ENCODE assay signal across 8 mouse cellular contexts in the genomic region with DNA sequence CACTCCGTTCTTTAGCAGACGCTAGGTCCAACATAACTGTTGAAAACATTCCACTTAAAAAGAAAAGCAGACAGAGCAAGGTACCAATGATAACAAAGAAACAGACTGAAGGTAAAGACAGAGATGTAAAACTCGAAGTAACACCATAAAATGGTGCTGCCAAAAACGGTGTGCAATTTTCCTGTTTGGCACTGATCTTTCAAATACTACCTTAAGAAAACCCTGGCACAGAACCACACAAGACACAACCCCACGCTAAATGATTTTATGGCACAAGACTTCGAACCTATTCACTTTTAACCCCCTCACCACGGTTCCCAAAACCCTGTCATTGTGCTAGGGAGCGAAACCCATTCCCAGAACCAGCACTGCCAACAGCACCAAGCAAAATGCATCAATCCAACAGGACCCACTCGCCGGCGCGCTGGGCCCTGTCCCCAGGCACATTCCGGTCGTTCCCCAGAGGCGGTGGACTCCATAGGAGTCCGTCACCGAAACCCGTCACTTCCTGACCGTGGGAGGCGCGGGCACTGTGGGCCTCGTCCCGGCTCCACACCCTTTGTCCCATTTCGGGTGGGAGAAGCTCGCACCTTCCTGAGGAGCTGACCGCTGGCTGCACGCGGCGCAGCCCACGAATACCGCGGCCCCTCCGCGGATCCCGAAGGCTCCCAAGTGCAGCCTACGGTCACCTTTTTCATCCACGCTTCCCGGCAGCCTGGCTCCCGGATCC. TPM values are rescaled to one million over a fixed set of nuclear protein-coding genes. Genes with fewer than 3 reads are reported as not detected.
DNase-seq lines count a peak whose midpoint lies in the region; ATAC-seq and TF ChIP-seq lines count a peak whose summit lies in the region.

No protein-coding gene starts in this region.

- H3K4me1 ChIP-seq in neural tube, embryonic 11.5 days (ENCODE audit: control insufficient read depth, insufficient read depth, low read length), result no peaks in the 10 kb centered on the region; the same call in 1 of the 2 replicates
- peaks cover 10% of the 10 kb centered on the region for H3K4me1 ChIP-seq in hindbrain, postnatal 0 days (ENCODE audit: insufficient read depth, low read length)
- peaks cover 3% of the 10 kb centered on the region; the same call in 1 of the 2 replicates for H3K4me1 ChIP-seq in limb, embryonic 11.5 days (ENCODE audit: control insufficient read depth, insufficient read depth, low read length)
- H3K4me1 ChIP-seq in midbrain, embryonic 14.5 days (ENCODE audit: control insufficient read depth, insufficient read depth, low read length), result peaks cover 13% of the 10 kb centered on the region

- H3K27ac ChIP-seq in neural tube, embryonic 11.5 days (ENCODE audit: low read depth, low read length), result peak overlapping the region; percentile 64
- peak overlapping the region; percentile 87 for H3K27ac ChIP-seq in hindbrain, postnatal 0 days
- peak overlapping the region; percentile 70; the same call in 1 of the 2 replicates for H3K27ac ChIP-seq in limb, embryonic 11.5 days (replicated peaks; ENCODE audit: low read depth, low read length)
- peak overlapping the region; percentile 81 for H3K27ac ChIP-seq in midbrain, embryonic 14.5 days (replicated peaks; ENCODE audit: low read depth, low read length)

- no peaks in the 10 kb centered on the region for H3K27me3 ChIP-seq in neural tube, embryonic 11.5 days (ENCODE audit: control insufficient read depth, insufficient read depth, low read length)
- H3K27me3 ChIP-seq in hindbrain, postnatal 0 days (ENCODE audit: insufficient read depth, low read length), result no peaks in the 10 kb centered on the region
- H3K27me3 ChIP-seq in limb, embryonic 11.5 days (ENCODE audit: control insufficient read depth, insufficient read depth, low read length), result no peaks in the 10 kb centered on the region
- H3K27me3 ChIP-seq in midbrain, embryonic 14.5 days (ENCODE audit: control insufficient read depth, insufficient read depth, low read length), result no peaks in the 10 kb centered on the region

- DNase-seq in neural tube, embryonic 11.5 days (ENCODE audit: low spot score), result peak; percentile 42
- no peak for DNase-seq in neural tube, embryonic 10.5 days (ENCODE audit: extremely low spot score, low spot score)
- peak; percentile 59 for DNase-seq in cerebellum, adult 9-11 months
- DNase-seq in frontal cortex, postnatal 25 days (ENCODE audit: low spot score in 2 of 2), result peak; percentile 7 to 28
- peak; percentile 53 for DNase-seq in hindbrain, postnatal 0 days (ENCODE audit: low spot score)
- DNase-seq in limb, embryonic 11.5 days (ENCODE audit: low spot score), result peak; percentile 61
- peak; percentile 47 for DNase-seq in midbrain, embryonic 14.5 days
- DNase-seq in telencephalon, adult 2 months (ENCODE audit: low read depth, low spot score), result peak; percentile 26

- H3K4me3 ChIP-seq in neural tube, embryonic 11.5 days (ENCODE audit: low read depth, low read length), result peak overlapping the region; percentile 96
- peak overlapping the region; percentile 89 for H3K4me3 ChIP-seq in hindbrain, postnatal 0 days (ENCODE audit: low read length)
- H3K4me3 ChIP-seq in limb, embryonic 11.5 days (ENCODE audit: low read depth, low read length), result peak overlapping the region; percentile 99
- peak overlapping the region; percentile 97 for H3K4me3 ChIP-seq in midbrain, embryonic 14.5 days (replicated peaks; ENCODE audit: low read depth, low read length)

- TF ChIP-seq CTCF in hindbrain, postnatal 0 days (IDR thresholded peaks at IDR 0.05; ENCODE audit: low read depth), result no peak

- H3K9me3 ChIP-seq in neural tube, embryonic 11.5 days (ENCODE audit: control insufficient read depth, low read length), result no peaks in the 10 kb centered on the region
- H3K9me3 ChIP-seq in hindbrain, postnatal 0 days (ENCODE audit: low read length), result no peaks in the 10 kb centered on the region
- no peaks in the 10 kb centered on the region for H3K9me3 ChIP-seq in limb, embryonic 11.5 days (ENCODE audit: control insufficient read depth, low read length)
- no peaks in the 10 kb centered on the region for H3K9me3 ChIP-seq in midbrain, embryonic 14.5 days (ENCODE audit: control insufficient read depth, low read length)

- H3K4me2 ChIP-seq in neural tube, embryonic 11.5 days (ENCODE audit: low read depth), result peak overlapping the region; percentile 97
- peak overlapping the region; percentile 98 for H3K4me2 ChIP-seq in hindbrain, postnatal 0 days (ENCODE audit: low read depth, low read length)
- H3K4me2 ChIP-seq in limb, embryonic 11.5 days (ENCODE audit: low read depth, severe bottlenecking), result peak overlapping the region; percentile 80
- peak overlapping the region; percentile 99 for H3K4me2 ChIP-seq in midbrain, embryonic 14.5 days (ENCODE audit: low read length)

- H3K9ac ChIP-seq in neural tube, embryonic 11.5 days (ENCODE audit: low read length), result peak overlapping the region; percentile 96
- H3K9ac ChIP-seq in hindbrain, postnatal 0 days (replicated peaks; ENCODE audit: low read length), result peak overlapping the region; percentile 85
- peak overlapping the region; percentile 98 for H3K9ac ChIP-seq in limb, embryonic 11.5 days (ENCODE audit: low read length)
- peak overlapping the region; percentile 90 for H3K9ac ChIP-seq in midbrain, embryonic 14.5 days (replicated peaks; ENCODE audit: low read length)

- WGBS in neural tube, embryonic 11.5 days, result under 1% methylated on average over 39 of the region's 39 CpGs
- under 1% methylated on average over 39 of the region's 39 CpGs for whole genome bisulfite sequencing in hindbrain, postnatal 0 days
- 1% methylated on average over 37 of the region's 39 CpGs for WGBS in limb, embryonic 11.5 days
- WGBS in midbrain, embryonic 14.5 days, result under 1% methylated on average over 39 of the region's 39 CpGs

- peaks cover 11% of the 10 kb centered on the region for H3K36me3 ChIP-seq in neural tube, embryonic 11.5 days (ENCODE audit: control insufficient read depth, insufficient read depth, low read length)
- H3K36me3 ChIP-seq in hindbrain, postnatal 0 days (ENCODE audit: insufficient read depth, low read length), result peaks cover 10% of the 10 kb centered on the region; the same call in 1 of the 2 replicates
- H3K36me3 ChIP-seq in limb, embryonic 11.5 days (ENCODE audit: control insufficient read depth, insufficient read depth, low read length), result peaks cover 6% of the 10 kb centered on the region; the same call in 1 of the 2 replicates
- peaks cover 20% of the 10 kb centered on the region for H3K36me3 ChIP-seq in midbrain, embryonic 14.5 days (ENCODE audit: control insufficient read depth, insufficient read depth, low read length)

- no peak for ATAC-seq in neural tube, embryonic 11.5 days (ENCODE audit: insufficient read depth, low FRiP score, low TSS enrichment)
- no peak for ATAC-seq in hindbrain, postnatal 0 days
- ATAC-seq in limb, embryonic 11.5 days (ENCODE audit: insufficient number of reproducible peaks, low FRiP score, low TSS enrichment, low read depth), result peak; percentile 1; the same call in 1 of the 2 replicates
- ATAC-seq in midbrain, embryonic 14.5 days (ENCODE audit: low FRiP score, low TSS enrichment), result no peak

RNA-seq across cellular contexts. Expression of a gene that starts 0.6 kb away (rescaled TPM):
- polyA plus RNA-seq in neural tube, embryonic 11.5 days (2014; fragmentation: Nextera tagmentation; extraction: Ambion mirVana), result 11.9 and 12.6 TPM in 2 replicates
- total RNA-seq in hindbrain, postnatal 0 days (2014; rRNA removed), result 24.4 and 26.7 TPM in 2 replicates
- polyA plus RNA-seq in hindbrain, postnatal 0 days (2015; fragmentation: Nextera tagmentation; extraction: Ambion mirVana), result 3.7 TPM in 2 replicates
- polyA plus RNA-seq in limb, embryonic 11.5 days (2014; fragmentation: Nextera tagmentation; extraction: Ambion mirVana), result 13.0 and 14.6 TPM in 2 replicates
- polyA plus RNA-seq in midbrain, embryonic 14.5 days (2014; fragmentation: Nextera tagmentation; extraction: Ambion mirVana), result 6.7 and 9.2 TPM in 2 replicates

RNA-seq across cellular contexts. Expression of a gene that starts 0.9 kb away (rescaled TPM):
- polyA plus RNA-seq in neural tube, embryonic 11.5 days (2014; fragmentation: Nextera tagmentation; extraction: Ambion mirVana), result 21.9 and 25.8 TPM in 2 replicates
- total RNA-seq in hindbrain, postnatal 0 days (2014; rRNA removed), result 27.0 and 37.3 TPM in 2 replicates
- 13.1 and 13.4 TPM in 2 replicates for polyA plus RNA-seq in hindbrain, postnatal 0 days (2015; fragmentation: Nextera tagmentation; extraction: Ambion mirVana)
- polyA plus RNA-seq in limb, embryonic 11.5 days (2014; fragmentation: Nextera tagmentation; extraction: Ambion mirVana), result 21.0 and 24.0 TPM in 2 replicates
- 16.6 and 17.3 TPM in 2 replicates for polyA plus RNA-seq in midbrain, embryonic 14.5 days (2014; fragmentation: Nextera tagmentation; extraction: Ambion mirVana)

RNA-seq across cellular contexts. Expression of a gene that starts 54.5 kb away (rescaled TPM):
- 203 and 204 TPM in 2 replicates for polyA plus RNA-seq in neural tube, embryonic 11.5 days (2014; fragmentation: Nextera tagmentation; extraction: Ambion mirVana)
- total RNA-seq in hindbrain, postnatal 0 days (2014; rRNA removed), result 57.0 and 61.2 TPM in 2 replicates
- 63.1 and 68.5 TPM in 2 replicates for polyA plus RNA-seq in hindbrain, postnatal 0 days (2015; fragmentation: Nextera tagmentation; extraction: Ambion mirVana)
- polyA plus RNA-seq in limb, embryonic 11.5 days (2014; fragmentation: Nextera tagmentation; extraction: Ambion mirVana), result 201 and 259 TPM in 2 replicates
- 66.9 and 71.0 TPM in 2 replicates for polyA plus RNA-seq in midbrain, embryonic 14.5 days (2014; fragmentation: Nextera tagmentation; extraction: Ambion mirVana)
